Mouse (Mus musculus): ENCODE results near the gene Nrip3.

The Nrip3 gene

DNA sequence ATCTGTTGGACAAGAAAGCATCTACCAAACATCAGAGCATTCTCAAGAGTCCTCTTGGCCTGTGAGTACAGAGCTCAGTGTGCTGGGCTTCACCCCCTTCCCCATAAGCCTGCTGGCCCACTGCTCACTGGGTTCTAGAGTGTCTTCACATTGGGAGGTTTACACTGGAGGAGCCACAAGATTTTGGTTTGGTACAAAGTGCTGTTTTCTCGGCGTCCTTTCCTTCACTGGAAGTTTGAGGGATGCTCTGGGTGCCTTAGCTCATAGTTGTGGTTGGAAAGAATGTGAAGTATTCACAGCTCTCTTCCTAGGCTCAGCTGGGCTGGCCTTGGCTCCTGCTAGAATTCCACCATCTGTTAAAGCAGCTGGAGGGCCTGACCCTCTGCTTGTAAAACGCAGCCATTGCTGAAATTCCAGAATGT, 72.9 kb downstream of the Nrip3 start:
- no peak for ATAC-seq (ENCODE audit: insufficient number of reproducible peaks, low FRiP score, low TSS enrichment)

All from cerebellum, adult (tissue).